Comparison of ENCODE assay signal across 8 mouse cellular contexts in the genomic region with DNA sequence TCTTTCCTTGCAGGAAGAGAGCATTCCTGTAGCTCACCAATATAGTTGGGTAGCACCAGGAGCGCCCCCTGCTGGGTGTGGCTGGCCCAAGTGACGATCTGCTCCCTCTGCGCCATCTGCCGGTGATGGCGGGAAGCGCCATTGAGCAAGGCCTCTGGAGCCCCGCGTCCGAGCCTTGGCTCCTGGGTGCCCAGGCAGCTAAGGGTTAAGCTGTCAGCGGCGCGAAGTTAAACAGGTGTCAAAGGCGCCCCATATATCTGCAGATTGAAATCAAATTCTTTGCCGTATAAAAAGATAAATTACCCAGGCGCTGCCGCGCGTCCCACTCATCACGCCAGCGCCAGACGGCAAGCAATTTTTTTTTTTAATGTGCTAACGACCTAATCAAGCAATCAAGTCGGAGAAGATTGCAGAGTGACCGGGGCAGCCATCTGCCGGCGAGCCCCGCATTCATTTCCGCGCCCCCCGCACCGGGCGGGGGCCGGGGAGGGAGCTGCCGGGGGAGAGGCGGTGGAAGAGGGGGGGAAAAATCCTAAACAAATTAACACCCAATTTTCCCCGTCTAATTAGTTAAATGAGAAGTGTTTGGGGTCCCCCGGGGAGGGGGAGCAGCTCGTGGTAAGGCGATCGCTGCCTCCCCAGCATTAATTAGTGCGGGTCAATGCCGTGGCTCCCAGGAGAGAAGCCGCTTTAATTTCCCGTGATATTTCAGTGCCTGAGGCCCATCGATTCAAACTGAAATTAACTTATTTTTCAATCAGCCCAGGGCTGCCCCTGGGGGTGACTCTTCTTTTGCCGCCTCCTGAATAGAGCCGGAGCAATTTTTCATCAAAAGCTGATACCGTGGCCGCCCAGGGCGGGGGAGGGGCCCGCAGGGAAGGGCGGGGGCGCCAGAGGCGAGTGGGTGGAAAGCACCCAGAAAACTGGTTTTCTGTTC. TPM values are rescaled to one million over a fixed set of nuclear protein-coding genes. Genes with fewer than 3 reads are reported as not detected.
DNase-seq lines count a peak whose midpoint lies in the region; ATAC-seq and TF ChIP-seq lines count a peak whose summit lies in the region.

No protein-coding gene starts in this region.

- no peak for TF ChIP-seq POLR2A in bone marrow macrophage, adult 2 months (IDR thresholded peaks at IDR 0.05; ENCODE audit: borderline replicate concordance, low read depth, low read length)
- TF ChIP-seq POLR2A in embryonic fibroblast, embryonic 13.5 days (IDR thresholded peaks at IDR 0.05; ENCODE audit: low read depth, low read length), result no peak

- H3K27me3 ChIP-seq in heart, embryonic 10.5 days (ENCODE audit: insufficient read depth, poor library complexity, severe bottlenecking), result peaks cover 49% of the 10 kb centered on the region
- no peaks in the 10 kb centered on the region for H3K27me3 ChIP-seq in kidney, embryonic 15.5 days

- no peaks in the 10 kb centered on the region for H3K9me3 ChIP-seq in heart, embryonic 10.5 days
- H3K9me3 ChIP-seq in kidney, embryonic 15.5 days (replicated peaks), result no peaks in the 10 kb centered on the region

- peak; percentile 44; the same call in 1 of the 2 replicates for ATAC-seq in kidney, embryonic 15.5 days (replicated peaks; ENCODE audit: low FRiP score)
- ATAC-seq in monocyte, adult 5-6 weeks (replicated peaks; ENCODE audit: insufficient number of reproducible peaks, low FRiP score, low TSS enrichment, poor library complexity, severe bottlenecking), result peak; percentile 88

- no peaks in the 10 kb centered on the region for H3K36me3 ChIP-seq in heart, embryonic 10.5 days
- no peaks in the 10 kb centered on the region for H3K36me3 ChIP-seq in kidney, embryonic 15.5 days

- H3K4me3 ChIP-seq in bone marrow macrophage, adult 2 months (ENCODE audit: insufficient read depth, low read length), result peak overlapping the region; percentile 60
- H3K4me3 ChIP-seq in embryonic fibroblast, embryonic 13.5 days (ENCODE audit: insufficient read depth, low read length), result peak overlapping the region; percentile 44
- H3K4me3 ChIP-seq in heart, embryonic 10.5 days, result peak overlapping the region; percentile 73
- peak overlapping the region; percentile 55 for H3K4me3 ChIP-seq in kidney, embryonic 15.5 days (replicated peaks)

- TF ChIP-seq CTCF in bone marrow macrophage, adult 2 months (IDR thresholded peaks at IDR 0.05; ENCODE audit: low read depth, low read length), result peak; percentile 99
- peak; percentile 100 for TF ChIP-seq CTCF in embryonic fibroblast, embryonic 13.5 days (IDR thresholded peaks at IDR 0.05; ENCODE audit: borderline replicate concordance, insufficient read depth, low read length)

- peak overlapping the region; percentile 50 for H3K9ac ChIP-seq in kidney, embryonic 15.5 days

- H3K27ac ChIP-seq in bone marrow macrophage, adult 2 months (ENCODE audit: insufficient read depth, low read depth, low read length), result no peak overlapping the region
- H3K27ac ChIP-seq in embryonic fibroblast, embryonic 13.5 days (ENCODE audit: insufficient read depth, low read length), result no peak overlapping the region
- H3K27ac ChIP-seq in heart, embryonic 10.5 days, result peak overlapping the region; percentile 60; the same call in 1 of the 2 replicates
- no peak overlapping the region for H3K27ac ChIP-seq in kidney, embryonic 15.5 days

- DNase-seq in A20 (ENCODE audit: low read depth, low spot score) (peak; percentile 85), liver (peak; percentile 93)
- peak; percentile 92 for DNase-seq in heart, embryonic 10.5 days (ENCODE audit: low spot score)
- DNase-seq in spleen, postnatal 4 days (ENCODE audit: low spot score in 2 of 2), result peak; percentile 89 to 99

- H3K4me2 ChIP-seq in kidney, embryonic 15.5 days, result peak overlapping the region; percentile 95

- no peaks in the 10 kb centered on the region for H3K4me1 ChIP-seq in bone marrow macrophage, adult 2 months (ENCODE audit: control insufficient read depth, insufficient read depth, low read length)
- H3K4me1 ChIP-seq in embryonic fibroblast, embryonic 13.5 days (ENCODE audit: control insufficient read depth, insufficient read depth, low read length), result no peaks in the 10 kb centered on the region
- H3K4me1 ChIP-seq in heart, embryonic 10.5 days, result peaks cover 7% of the 10 kb centered on the region; the same call in 1 of the 2 replicates
- peaks cover 10% of the 10 kb centered on the region; the same call in 1 of the 2 replicates for H3K4me1 ChIP-seq in kidney, embryonic 15.5 days

- WGBS in heart, embryonic 10.5 days, result 1% methylated on average over 54 of the region's 54 CpGs
- under 1% methylated on average over 54 of the region's 54 CpGs for WGBS in kidney, embryonic 15.5 days

RNA-seq across cellular contexts. Expression of a gene that starts 20.5 kb away (rescaled TPM):
- not detected in 2 replicates for polyA plus RNA-seq in bone marrow macrophage, adult 2 months (2012; ENCODE audit: insufficient read depth, insufficient read length, missing spikeins)
- polyA plus RNA-seq in embryonic fibroblast, embryonic 13.5 days (2011; ENCODE audit: insufficient read length, low read depth, missing spikeins), result not detected in 2 replicates
- not detected in 2 replicates for polyA plus RNA-seq in heart, embryonic 10.5 days (2016; fragmentation: Nextera tagmentation; extraction: Ambion mirVana)
- polyA plus RNA-seq in kidney, embryonic 15.5 days (2015; fragmentation: Nextera tagmentation; extraction: Ambion mirVana), result not detected in 2 replicates
- not detected in 3 replicates for total RNA-seq in monocyte, adult 5-6 weeks (2017)

RNA-seq across cellular contexts. Expression of a gene that starts 27.1 kb away (rescaled TPM):
- 12.6 and 18.6 TPM in 2 replicates for polyA plus RNA-seq in bone marrow macrophage, adult 2 months (2012; ENCODE audit: insufficient read depth, insufficient read length, missing spikeins)
- polyA plus RNA-seq in embryonic fibroblast, embryonic 13.5 days (2011; ENCODE audit: insufficient read length, low read depth, missing spikeins), result 14.7 and 18.2 TPM in 2 replicates
- polyA plus RNA-seq in heart, embryonic 10.5 days (2016; fragmentation: Nextera tagmentation; extraction: Ambion mirVana), result 13.1 and 13.8 TPM in 2 replicates
- 17.1 and 19.9 TPM in 2 replicates for polyA plus RNA-seq in kidney, embryonic 15.5 days (2015; fragmentation: Nextera tagmentation; extraction: Ambion mirVana)
- total RNA-seq in monocyte, adult 5-6 weeks (2017), result 4.0 to 10.0 TPM (median 5.7 TPM) in 3 replicates

RNA-seq across cellular contexts. Expression of a gene that starts 50.7 kb away (rescaled TPM):
- not detected in 2 replicates for polyA plus RNA-seq in bone marrow macrophage, adult 2 months (2012; ENCODE audit: insufficient read depth, insufficient read length, missing spikeins)
- polyA plus RNA-seq in embryonic fibroblast, embryonic 13.5 days (2011; ENCODE audit: insufficient read length, low read depth, missing spikeins), result not detected in 2 replicates
- polyA plus RNA-seq in heart, embryonic 10.5 days (2016; fragmentation: Nextera tagmentation; extraction: Ambion mirVana), result not detected in 2 replicates
- not detected in 2 replicates for polyA plus RNA-seq in kidney, embryonic 15.5 days (2015; fragmentation: Nextera tagmentation; extraction: Ambion mirVana)
- total RNA-seq in monocyte, adult 5-6 weeks (2017), result not detected in 3 replicates
